Mouse (Mus musculus): ENCODE results near the gene Chpf2. TPM values are rescaled to one million over a fixed set of nuclear protein-coding genes. Genes with fewer than 3 reads are reported as not detected.

Chpf2 gene
- polyA plus RNA-seq, 1 experiment = 37.7 TPM

DNA sequence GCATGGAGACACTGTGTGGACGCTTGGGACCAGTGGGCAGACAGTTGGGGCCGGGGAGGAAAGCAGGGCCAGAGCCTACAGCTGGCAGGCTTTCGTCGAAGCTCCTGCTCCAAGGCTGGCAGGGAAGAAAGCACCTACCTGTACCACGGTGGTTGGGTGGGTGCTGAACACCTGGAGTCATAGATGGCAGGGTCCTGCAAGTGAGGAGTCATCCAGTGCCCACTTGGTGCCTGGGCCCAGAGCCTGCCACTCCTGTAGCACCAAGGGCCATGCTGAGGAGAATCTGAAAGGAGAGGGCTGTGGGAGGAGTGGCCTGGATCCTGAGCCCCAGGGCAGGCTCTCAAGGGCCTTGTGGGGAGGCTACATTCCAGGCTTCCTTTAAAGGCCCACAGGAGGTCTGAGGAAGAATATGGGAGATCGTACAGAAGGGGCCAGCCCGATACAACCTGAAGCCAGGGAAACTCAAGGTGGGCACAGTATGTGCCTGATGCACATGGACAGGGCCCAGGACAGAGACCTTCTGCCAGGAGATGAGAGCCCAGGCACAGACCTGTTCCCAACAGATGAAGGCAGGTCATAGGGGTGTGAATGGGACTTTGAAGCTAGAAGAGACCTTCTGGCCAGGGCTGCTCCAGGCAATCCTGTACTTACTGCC lies 36.0 kb downstream of the Chpf2 start:
- Histone ChIP-seq H3K36me3 (ENCODE audit: control insufficient read depth, insufficient read depth) (no peaks in the 10 kb centered on the region), H3K27me3 (ENCODE audit: control insufficient read depth, insufficient read depth, insufficient read length) (peaks cover 19% of the 10 kb centered on the region), H3ac (ENCODE audit: control insufficient read depth, insufficient read length, low read depth) (no peak overlapping the region), H3K4me3 (ENCODE audit: insufficient read depth, poor library complexity, severe bottlenecking) (no peak overlapping the region), H3K79me2 (ENCODE audit: control insufficient read depth, insufficient read depth) (no peaks in the 10 kb centered on the region), H3K79me3 (ENCODE audit: low read depth) (no peaks in the 10 kb centered on the region)
- TF ChIP-seq CEBPB (IDR thresholded peaks at IDR 0.05; ENCODE audit: low read depth) (no peak), FOSL1 (IDR thresholded peaks at IDR 0.05; ENCODE audit: insufficient read depth, low read length, poor library complexity, severe bottlenecking) (no peak), MYOG (IDR thresholded peaks at IDR 0.05; ENCODE audit: control insufficient read depth, extremely low read depth, insufficient read length) (no peak), MYOD1 (IDR thresholded peaks at IDR 0.05; ENCODE audit: control insufficient read depth, insufficient read length, low read depth) (no peak), CTCF (IDR thresholded peaks at IDR 0.05; ENCODE audit: control insufficient read depth, insufficient read depth, insufficient read length) (no peak), USF1 (IDR thresholded peaks at IDR 0.05; ENCODE audit: low read depth) (no peak), MAX (IDR thresholded peaks at IDR 0.05) (no peak)

DNA sequence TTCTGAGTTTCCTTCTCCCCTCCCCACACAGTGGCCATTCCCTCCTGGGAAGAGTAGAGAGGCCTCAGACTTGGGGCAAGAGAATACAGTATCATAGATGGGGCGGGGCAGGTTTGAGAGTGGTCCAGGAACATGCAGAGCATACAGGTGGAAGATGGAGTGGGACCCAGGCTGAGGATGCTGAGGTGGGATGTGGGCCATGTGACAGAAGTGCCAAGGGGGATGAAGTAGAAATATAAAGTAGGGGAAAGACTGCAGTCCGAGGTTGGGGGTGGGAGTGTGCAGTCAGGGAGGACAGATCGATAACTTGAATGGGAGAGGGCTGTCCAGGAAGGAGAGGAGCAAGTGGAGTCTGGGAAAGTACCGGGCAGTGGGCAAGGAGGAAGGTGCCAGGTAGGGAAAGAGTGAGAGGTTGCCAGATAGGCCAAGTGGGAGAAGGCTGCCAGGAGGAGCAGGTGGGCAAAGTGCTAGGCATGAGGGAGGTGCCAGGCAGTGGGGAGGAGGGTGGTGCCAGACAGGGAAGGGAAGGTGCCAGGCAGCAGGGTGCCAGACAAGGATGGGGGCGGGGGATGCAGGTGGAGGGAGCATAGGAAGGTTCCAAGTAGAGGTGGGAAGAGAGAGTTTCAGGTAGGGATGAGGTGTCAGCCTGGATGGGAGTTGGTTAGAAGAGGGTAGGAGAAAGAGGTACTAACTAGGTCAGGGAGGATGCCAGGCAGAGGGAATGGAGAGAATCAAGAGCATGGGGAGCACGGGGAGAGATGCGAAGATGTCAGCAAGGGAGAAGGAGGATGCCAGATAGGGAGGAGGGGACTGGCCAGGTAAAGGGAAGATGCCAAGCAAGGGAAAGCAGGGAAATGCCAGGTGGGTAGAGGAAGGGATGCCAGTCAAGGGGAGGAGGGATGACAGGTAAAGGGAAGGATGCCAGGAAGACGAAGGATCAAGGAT lies 36.8 kb downstream of the Chpf2 start:
- Histone ChIP-seq H3K4me3 (ENCODE audit: insufficient read depth, poor library complexity, severe bottlenecking) (no peak overlapping the region), H3ac (ENCODE audit: control insufficient read depth, insufficient read length, low read depth) (no peak overlapping the region), H3K27me3 (ENCODE audit: control insufficient read depth, insufficient read depth, insufficient read length) (peaks cover 19% of the 10 kb centered on the region), H3K79me2 (ENCODE audit: control insufficient read depth, insufficient read depth) (no peaks in the 10 kb centered on the region), H3K79me3 (ENCODE audit: low read depth) (no peaks in the 10 kb centered on the region), H3K36me3 (ENCODE audit: control insufficient read depth, insufficient read depth) (no peaks in the 10 kb centered on the region)
- TF ChIP-seq CTCF (IDR thresholded peaks at IDR 0.05; ENCODE audit: control insufficient read depth, insufficient read depth, insufficient read length) = no peak
- no peak for TF ChIP-seq USF1 (IDR thresholded peaks at IDR 0.05; ENCODE audit: low read depth)
- no peak for TF ChIP-seq CEBPB (IDR thresholded peaks at IDR 0.05; ENCODE audit: low read depth)
- TF ChIP-seq MYOD1 (IDR thresholded peaks at IDR 0.05; ENCODE audit: control insufficient read depth, insufficient read length, low read depth) = no peak
- no peak for TF ChIP-seq MAX (IDR thresholded peaks at IDR 0.05)
- TF ChIP-seq MYOG (IDR thresholded peaks at IDR 0.05; ENCODE audit: control insufficient read depth, extremely low read depth, insufficient read length) = no peak
- TF ChIP-seq FOSL1 (IDR thresholded peaks at IDR 0.05; ENCODE audit: insufficient read depth, low read length, poor library complexity, severe bottlenecking) = no peak

DNA sequence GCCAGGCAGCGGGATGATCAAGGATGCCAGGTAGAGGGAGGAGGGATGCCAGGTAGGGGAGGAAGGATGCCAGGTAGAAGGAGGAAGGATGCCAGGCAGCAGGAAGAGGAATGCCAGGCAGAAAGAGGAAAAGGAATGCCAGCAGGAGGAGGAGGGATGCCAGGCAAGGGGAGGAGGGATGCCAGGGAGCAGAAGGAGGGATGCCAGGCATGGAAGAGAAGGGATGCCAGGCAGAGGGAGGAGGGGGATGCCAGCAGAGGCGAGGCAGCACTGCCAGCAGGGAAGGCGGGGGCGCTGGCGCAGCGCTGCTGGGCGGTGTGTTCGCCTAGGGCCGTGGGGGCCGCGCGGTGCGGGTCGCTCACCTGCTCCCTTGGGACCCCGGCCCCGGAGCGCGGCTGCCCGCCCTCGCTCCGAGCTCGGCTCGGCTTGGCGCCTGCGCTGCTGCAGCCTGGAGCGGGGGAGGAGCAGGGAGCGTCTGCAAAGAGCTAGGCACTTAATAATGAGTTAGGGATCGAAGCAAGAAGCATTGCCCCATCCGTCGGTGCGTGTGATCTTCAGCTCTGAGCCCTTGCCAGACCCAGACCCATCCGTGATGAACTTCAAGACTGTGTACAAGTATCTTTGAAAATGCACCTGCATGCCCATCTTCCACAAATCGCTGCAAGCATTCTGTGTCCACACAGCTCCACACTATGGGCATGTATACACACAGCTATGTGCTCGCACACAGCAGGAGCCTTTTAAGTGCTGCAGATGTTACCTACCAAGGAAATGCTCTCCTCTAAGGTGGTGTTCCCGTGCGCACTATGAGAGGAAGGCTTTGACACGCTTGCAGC lies 37.7 kb downstream of the Chpf2 start, which contains the start of gene Smarcd3:
Gene Smarcd3, minus strand, starts transcription at position 426 of the 836 bp plus-strand sequence.
- Histone ChIP-seq H3K4me3 (ENCODE audit: insufficient read depth, poor library complexity, severe bottlenecking) (no peak within 1 kb of the TSS), H3K79me3 (ENCODE audit: low read depth) (no peaks in the 10 kb centered on the region), H3ac (ENCODE audit: control insufficient read depth, insufficient read length, low read depth) (peak within 1 kb of the TSS; percentile 61), H3K36me3 (ENCODE audit: control insufficient read depth, insufficient read depth) (no peaks in the 10 kb centered on the region), H3K79me2 (ENCODE audit: control insufficient read depth, insufficient read depth) (no peaks in the 10 kb centered on the region), H3K27me3 (ENCODE audit: control insufficient read depth, insufficient read depth, insufficient read length) (peaks cover 19% of the 10 kb centered on the region)
- TF ChIP-seq USF1 (IDR thresholded peaks at IDR 0.05; ENCODE audit: low read depth) = no peak
- TF ChIP-seq MYOG (IDR thresholded peaks at IDR 0.05; ENCODE audit: control insufficient read depth, extremely low read depth, insufficient read length) = no peak
- no peak for TF ChIP-seq MYOD1 (IDR thresholded peaks at IDR 0.05; ENCODE audit: control insufficient read depth, insufficient read length, low read depth)
- no peak for TF ChIP-seq MAX (IDR thresholded peaks at IDR 0.05)
- TF ChIP-seq CEBPB (IDR thresholded peaks at IDR 0.05; ENCODE audit: low read depth) = no peak
- no peak for TF ChIP-seq FOSL1 (IDR thresholded peaks at IDR 0.05; ENCODE audit: insufficient read depth, low read length, poor library complexity, severe bottlenecking)
- no peak for TF ChIP-seq CTCF (IDR thresholded peaks at IDR 0.05; ENCODE audit: control insufficient read depth, insufficient read depth, insufficient read length)

DNA sequence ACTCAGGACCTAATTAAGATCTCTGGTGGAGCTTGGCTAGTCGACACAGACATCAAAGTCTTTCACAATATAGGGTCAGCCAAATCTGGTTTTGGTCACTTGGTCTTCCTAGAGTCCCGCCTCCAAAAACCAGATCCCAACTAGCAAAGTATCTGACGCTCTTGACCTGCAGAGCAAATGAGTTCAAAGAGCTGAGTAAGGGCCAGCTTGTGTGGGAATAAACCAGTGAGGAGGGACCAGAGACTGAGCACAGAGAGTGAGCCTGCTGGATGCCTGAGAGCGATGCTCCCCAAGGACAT lies 38.2 kb downstream of the Chpf2 start:
- H3K36me3 ChIP-seq (ENCODE audit: control insufficient read depth, insufficient read depth) = no peaks in the 10 kb centered on the region
- TF ChIP-seq MYOG (IDR thresholded peaks at IDR 0.05; ENCODE audit: control insufficient read depth, extremely low read depth, insufficient read length) (no peak), CEBPB (IDR thresholded peaks at IDR 0.05; ENCODE audit: low read depth) (no peak), FOSL1 (IDR thresholded peaks at IDR 0.05; ENCODE audit: insufficient read depth, low read length, poor library complexity, severe bottlenecking) (no peak), CTCF (IDR thresholded peaks at IDR 0.05; ENCODE audit: control insufficient read depth, insufficient read depth, insufficient read length) (no peak), USF1 (IDR thresholded peaks at IDR 0.05; ENCODE audit: low read depth) (no peak), MYOD1 (IDR thresholded peaks at IDR 0.05; ENCODE audit: control insufficient read depth, insufficient read length, low read depth) (no peak), MAX (IDR thresholded peaks at IDR 0.05) (no peak)
- no peaks in the 10 kb centered on the region for H3K79me3 ChIP-seq (ENCODE audit: low read depth)
- no peak overlapping the region for H3K4me3 ChIP-seq (ENCODE audit: insufficient read depth, poor library complexity, severe bottlenecking)
- peaks cover 19% of the 10 kb centered on the region for H3K27me3 ChIP-seq (ENCODE audit: control insufficient read depth, insufficient read depth, insufficient read length)
- no peaks in the 10 kb centered on the region for H3K79me2 ChIP-seq (ENCODE audit: control insufficient read depth, insufficient read depth)
- no peak overlapping the region for H3ac ChIP-seq (ENCODE audit: control insufficient read depth, insufficient read length, low read depth)

DNA sequence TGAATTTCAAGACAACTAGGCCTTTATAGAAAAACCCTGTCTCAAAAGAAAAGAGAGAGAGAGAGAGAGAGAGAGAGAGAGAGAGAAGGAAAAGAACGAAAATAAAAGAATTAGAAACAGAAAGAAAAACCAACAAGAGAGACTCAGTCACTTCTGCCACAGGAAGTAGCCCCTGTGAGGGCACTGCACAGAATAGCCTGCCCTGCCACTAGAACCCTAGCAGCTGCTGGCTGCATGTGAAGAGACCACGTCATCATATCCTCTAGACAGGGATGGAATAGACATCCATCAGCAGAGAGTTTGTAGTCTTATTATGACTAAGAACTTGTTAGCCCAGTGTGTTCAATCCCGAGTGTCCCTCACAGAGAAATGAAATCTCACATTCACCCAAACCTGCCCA lies 43.2 kb downstream of the Chpf2 start:
- TF ChIP-seq MYOG (IDR thresholded peaks at IDR 0.05; ENCODE audit: control insufficient read depth, extremely low read depth, insufficient read length) = no peak
- no peak for TF ChIP-seq CEBPB (IDR thresholded peaks at IDR 0.05; ENCODE audit: low read depth)
- TF ChIP-seq MAX (IDR thresholded peaks at IDR 0.05) = no peak
- no peak for TF ChIP-seq FOSL1 (IDR thresholded peaks at IDR 0.05; ENCODE audit: insufficient read depth, low read length, poor library complexity, severe bottlenecking)
- no peak for TF ChIP-seq USF1 (IDR thresholded peaks at IDR 0.05; ENCODE audit: low read depth)
- TF ChIP-seq CTCF (IDR thresholded peaks at IDR 0.05; ENCODE audit: control insufficient read depth, insufficient read depth, insufficient read length) = no peak
- no peak for TF ChIP-seq MYOD1 (IDR thresholded peaks at IDR 0.05; ENCODE audit: control insufficient read depth, insufficient read length, low read depth)
- H3K27me3 ChIP-seq (ENCODE audit: control insufficient read depth, insufficient read depth, insufficient read length) = no peaks in the 10 kb centered on the region
- H3ac ChIP-seq (ENCODE audit: control insufficient read depth, insufficient read length, low read depth) = no peak overlapping the region
- no peaks in the 10 kb centered on the region for H3K79me3 ChIP-seq (ENCODE audit: low read depth)
- no peak overlapping the region for H3K4me3 ChIP-seq (ENCODE audit: insufficient read depth, poor library complexity, severe bottlenecking)
- no peaks in the 10 kb centered on the region for H3K36me3 ChIP-seq (ENCODE audit: control insufficient read depth, insufficient read depth)
- H3K79me2 ChIP-seq (ENCODE audit: control insufficient read depth, insufficient read depth) = no peaks in the 10 kb centered on the region
